Mouse (Mus musculus): ENCODE data around the gene Vapb.

- no peak for TF ChIP-seq CTCF (IDR thresholded peaks at IDR 0.05; ENCODE audit: low read depth)
- TF ChIP-seq EP300 (IDR thresholded peaks at IDR 0.05; ENCODE audit: low read depth) = no peak
Observed at GRCm38 (mm10) chr2:173776108-173776507, 38.8 kb downstream of the Vapb start.

All from liver, postnatal 0 days (tissue).